Mouse (Mus musculus) spleen, postnatal 36 days (tissue): ENCODE results near the gene Fam209.

Experiments used
- DNase-seq, 2 experiments: peaks; one replicate each; pipeline ENCODE4 v3.0.0; 2022; ENCODE audit warnings: low spot score in 2 of 2, mixed read lengths in 1 of 2

The Fam209 gene

GRCm38 (mm10) chr2:172477350-172477749 lies 5.0 kb downstream of the Fam209 start:
- DNase-seq, result no peak

- no peak for DNase-seq
Observed at GRCm38 (mm10) chr2:172477860-172478259, 5.5 kb downstream of the Fam209 start.

GRCm38 (mm10) chr2:172480296-172480695 lies 8.0 kb downstream of the Fam209 start:
- no peak for DNase-seq

- no peak for DNase-seq
Observed at GRCm38 (mm10) chr2:172481654-172482385, 9.5 kb downstream of the Fam209 start.

- no peak for DNase-seq
Observed at GRCm38 (mm10) chr2:172483766-172484413, 11.6 kb downstream of the Fam209 start.

GRCm38 (mm10) chr2:172484696-172485370 lies 12.5 kb downstream of the Fam209 start:
- no peak for DNase-seq

- no peak for DNase-seq
Observed at GRCm38 (mm10) chr2:172496736-172497345, 24.5 kb downstream of the Fam209 start.

- no peak for DNase-seq
Observed at GRCm38 (mm10) chr2:172498823-172499222, 26.5 kb downstream of the Fam209 start.

- DNase-seq, result no peak
Observed at GRCm38 (mm10) chr2:172500752-172501316, 28.5 kb downstream of the Fam209 start.

GRCm38 (mm10) chr2:172501341-172501740 lies 29.0 kb downstream of the Fam209 start:
- DNase-seq, result no peak

GRCm38 (mm10) chr2:172502168-172502567 lies 29.8 kb downstream of the Fam209 start:
- DNase-seq, result no peak

- DNase-seq, result no peak
Observed at GRCm38 (mm10) chr2:172506121-172506520, 33.8 kb downstream of the Fam209 start.

GRCm38 (mm10) chr2:172510056-172510712 lies 37.9 kb downstream of the Fam209 start:
- no peak for DNase-seq

- no peak for DNase-seq
Observed at GRCm38 (mm10) chr2:172510899-172511298, 38.6 kb downstream of the Fam209 start.

- DNase-seq, result no peak
Observed at GRCm38 (mm10) chr2:172516407-172516992, 44.2 kb downstream of the Fam209 start.

GRCm38 (mm10) chr2:172520616-172521371 lies 48.5 kb downstream of the Fam209 start:
- DNase-seq, result no peak

- DNase-seq, result no peak
Observed at GRCm38 (mm10) chr2:172522528-172522927, 50.2 kb downstream of the Fam209 start.
